Mouse (Mus musculus): ENCODE measurements around the gene 5430402E10Rik.
"Not testable (repeated sequence)": the region's sequence is repeated elsewhere in the genome, so short reads cannot be mapped to it uniquely, and the experiment has no call there.

Gene 5430402E10Rik

GRCm38 (mm10) chrX:77924962-77925361, at the start of gene 5430402E10Rik:
5430402E10Rik (minus strand) TSS chrX:77925062.
- ATAC-seq (ENCODE audit: low TSS enrichment), result not testable (repeated sequence)

- not testable (repeated sequence) for ATAC-seq (ENCODE audit: low TSS enrichment)
Measured at GRCm38 (mm10) chrX:77880033-77880432, 44.8 kb downstream of the 5430402E10Rik start.
